Mouse (Mus musculus): ENCODE measurements around the gene Cyp39a1. TPM values are rescaled to one million over a fixed set of nuclear protein-coding genes. Genes with fewer than 3 reads are reported as not detected.

Gene Cyp39a1
- polyA plus RNA-seq (2014; fragmentation: Illumina TruSeq; extraction: RNeasy Lipid Tissue Mini Kit (QIAGEN cat#74804); ENCODE audit: low read depth, low replicate concordance), result 115 TPM

GRCm38 (mm10) chr17:43667290-43667843, at the start of gene Cyp39a1:
Gene Cyp39a1, plus strand, starts transcription at chr17:43667425.

GRCm38 (mm10) chr17:43629496-43630426, 37.5 kb upstream of the Cyp39a1 start, which contains the start of gene Tdrd6:
Gene Tdrd6, minus strand, starts transcription at chr17:43630299.

GRCm38 (mm10) chr17:43666576-43667289, 492 bp upstream of the Cyp39a1 start, which contains the start of gene Slc25a27:
Gene Slc25a27, minus strand, starts transcription at chr17:43667214.

Other genes starting within 250 kb of the Cyp39a1 start
- gene Mep1a, start 164.6 kb upstream of the Cyp39a1 start, polyA plus RNA-seq (2014; fragmentation: Illumina TruSeq; extraction: RNeasy Lipid Tissue Mini Kit (QIAGEN cat#74804); ENCODE audit: low read depth, low replicate concordance), result not detected
- gene Ankrd66, start 123.8 kb upstream of the Cyp39a1 start, polyA plus RNA-seq (2014; fragmentation: Illumina TruSeq; extraction: RNeasy Lipid Tissue Mini Kit (QIAGEN cat#74804); ENCODE audit: low read depth, low replicate concordance), result not detected
- gene Pla2g7, start 99.3 kb upstream of the Cyp39a1 start, polyA plus RNA-seq (2014; fragmentation: Illumina TruSeq; extraction: RNeasy Lipid Tissue Mini Kit (QIAGEN cat#74804); ENCODE audit: low read depth, low replicate concordance), result 3.7 TPM
- gene Tdrd6, start 37.1 kb upstream of the Cyp39a1 start, polyA plus RNA-seq (2014; fragmentation: Illumina TruSeq; extraction: RNeasy Lipid Tissue Mini Kit (QIAGEN cat#74804); ENCODE audit: low read depth, low replicate concordance), result not detected
- gene Slc25a27, start 211 bp upstream of the Cyp39a1 start, polyA plus RNA-seq (2014; fragmentation: Illumina TruSeq; extraction: RNeasy Lipid Tissue Mini Kit (QIAGEN cat#74804); ENCODE audit: low read depth, low replicate concordance), result 1.3 TPM
- 18.9 TPM for gene Rcan2, start 133.9 kb downstream of the Cyp39a1 start, polyA plus RNA-seq (2014; fragmentation: Illumina TruSeq; extraction: RNeasy Lipid Tissue Mini Kit (QIAGEN cat#74804); ENCODE audit: low read depth, low replicate concordance)